Comparison of ENCODE assay signal across 31 mouse cellular contexts in the genomic region with DNA sequence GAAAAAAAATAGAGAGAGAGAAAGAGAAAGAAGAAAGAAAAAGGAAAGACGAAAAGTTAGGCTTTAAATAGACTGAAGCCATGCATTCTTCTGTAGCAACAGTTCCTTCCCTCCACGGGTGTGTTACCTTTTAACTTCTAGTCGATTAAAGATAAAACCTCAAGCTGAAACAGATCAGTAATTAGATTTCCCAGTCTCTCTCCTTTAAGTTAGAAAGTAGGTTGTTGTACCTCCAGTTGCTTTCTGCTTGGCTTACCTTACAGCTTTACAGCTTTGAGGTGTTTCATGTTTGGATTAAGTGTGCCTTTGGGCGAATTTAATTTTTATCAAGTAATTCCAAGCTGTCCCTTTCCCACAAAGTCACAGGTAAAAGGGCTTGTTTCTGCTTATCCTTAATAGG.
"Had no signal": no experiment of that assay in that cellular context is flagged by ENCODE, and none has a peak within 500 bp of the region (broad histone marks: within the 10 kb centered on the region; RNA-seq: fewer than 3 reads in every experiment).

No protein-coding gene starts in this region.

- H3K4me1 ChIP-seq: limb, embryonic 10.5 days; limb, embryonic 12.5 days; limb, embryonic 13.5 days; limb, embryonic 15.5 days; liver, embryonic 12.5 days; liver, embryonic 13.5 days; liver, embryonic 15.5 days; lung, embryonic 15.5 days; megakaryocyte, embryonic 14.5 days; midbrain, embryonic 10.5 days; midbrain, embryonic 12.5 days; midbrain, embryonic 13.5 days; neural tube, embryonic 12.5 days; neural tube, embryonic 13.5 days had no signal

- DNase-seq: left cerebral cortex, postnatal 4 days; liver; liver, embryonic 13.5 days; liver, postnatal 0 days; lung, adult 18-20 months; lung, adult 2 months; lung, embryonic 14.5 days; lung, postnatal 10 days; lung, postnatal 14 days; lung, postnatal 36 days; lung, postnatal 4 days; midbrain, embryonic 14.5 days had no signal

- H3K27me3 ChIP-seq: limb, embryonic 12.5 days; limb, embryonic 13.5 days; limb, embryonic 15.5 days; liver, embryonic 12.5 days; liver, embryonic 13.5 days; liver, embryonic 15.5 days; lung, embryonic 15.5 days; megakaryocyte, embryonic 14.5 days; midbrain, embryonic 12.5 days; midbrain, embryonic 13.5 days; neural tube, embryonic 12.5 days; neural tube, embryonic 13.5 days had no signal

- H3K4me2 ChIP-seq: limb, embryonic 12.5 days; limb, embryonic 13.5 days; limb, embryonic 15.5 days; liver, embryonic 11.5 days; liver, embryonic 12.5 days; liver, embryonic 13.5 days; liver, embryonic 15.5 days; lung, embryonic 14.5 days; lung, embryonic 15.5 days; midbrain, embryonic 12.5 days; midbrain, embryonic 13.5 days; neural tube, embryonic 12.5 days; neural tube, embryonic 13.5 days had no signal

- H3K9ac ChIP-seq: limb, embryonic 12.5 days; limb, embryonic 13.5 days; limb, embryonic 15.5 days; liver, embryonic 12.5 days; liver, embryonic 13.5 days; liver, embryonic 14.5 days; liver, embryonic 15.5 days; liver, postnatal 0 days; lung, embryonic 14.5 days; lung, embryonic 15.5 days; midbrain, embryonic 12.5 days; midbrain, embryonic 13.5 days; neural tube, embryonic 12.5 days; neural tube, embryonic 13.5 days had no signal

- H3K36me3 ChIP-seq: limb, embryonic 10.5 days; limb, embryonic 12.5 days; limb, embryonic 13.5 days; limb, embryonic 15.5 days; liver, embryonic 12.5 days; liver, embryonic 13.5 days; liver, embryonic 15.5 days; lung, embryonic 15.5 days; midbrain, embryonic 10.5 days; midbrain, embryonic 12.5 days; midbrain, embryonic 13.5 days; neural tube, embryonic 12.5 days; neural tube, embryonic 13.5 days had no signal

- ATAC-seq: liver, embryonic 12.5 days; liver, postnatal 0 days; lung, postnatal 0 days; midbrain, embryonic 13.5 days; midbrain, embryonic 16.5 days had no signal

- H3K4me3 ChIP-seq: limb, embryonic 10.5 days; limb, embryonic 12.5 days; limb, embryonic 13.5 days; limb, embryonic 15.5 days; liver, embryonic 12.5 days; liver, embryonic 13.5 days; liver, embryonic 15.5 days; lung, embryonic 15.5 days; megakaryocyte, embryonic 14.5 days; midbrain, embryonic 10.5 days; midbrain, embryonic 12.5 days; midbrain, embryonic 13.5 days; myocyte; neural tube, embryonic 12.5 days; neural tube, embryonic 13.5 days had no signal

- H3K27ac ChIP-seq: limb, embryonic 10.5 days; limb, embryonic 12.5 days; limb, embryonic 13.5 days; limb, embryonic 15.5 days; liver, embryonic 12.5 days; liver, embryonic 13.5 days; liver, embryonic 14.5 days; liver, embryonic 15.5 days; lung, embryonic 15.5 days; macrophage; midbrain, embryonic 10.5 days; midbrain, embryonic 12.5 days; midbrain, embryonic 13.5 days; neural tube, embryonic 12.5 days; neural tube, embryonic 13.5 days had no signal

- H3K9me3 ChIP-seq: limb, embryonic 10.5 days; limb, embryonic 12.5 days; limb, embryonic 13.5 days; limb, embryonic 15.5 days; liver, embryonic 12.5 days; liver, embryonic 13.5 days; liver, embryonic 15.5 days; lung, embryonic 15.5 days; midbrain, embryonic 10.5 days; midbrain, embryonic 12.5 days; midbrain, embryonic 13.5 days; neural tube, embryonic 12.5 days; neural tube, embryonic 13.5 days had no signal
